Mouse (Mus musculus): Measurements from ENCODE around the gene Cacna2d1.

DNA sequence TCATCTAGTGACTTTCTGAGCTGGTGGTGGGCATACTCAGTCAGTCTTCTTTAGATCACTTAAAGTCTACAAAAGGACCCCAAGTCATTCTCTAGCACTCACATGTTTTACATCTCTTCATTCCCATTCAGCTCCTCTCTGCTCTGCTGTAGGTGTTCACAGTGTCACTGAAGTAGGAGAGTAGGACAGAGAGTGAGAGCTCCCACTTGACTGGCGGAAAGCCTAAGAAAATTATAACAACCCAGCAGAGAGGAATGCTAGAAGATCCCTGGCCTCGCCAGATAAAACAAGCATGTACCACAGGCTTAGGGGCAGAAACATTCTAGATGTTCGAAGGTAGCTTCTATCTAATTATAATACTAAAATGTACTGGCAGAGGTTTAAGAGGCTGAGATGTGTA, 256.7 kb downstream of the Cacna2d1 start:
- TF ChIP-seq POLR2A (IDR thresholded peaks at IDR 0.05; ENCODE audit: borderline replicate concordance, low read depth, low read length) (no peak), CTCF (IDR thresholded peaks at IDR 0.05; ENCODE audit: low read depth, low read length) (no peak)
